Mouse (Mus musculus): ENCODE results near the gene Ctsz.

Gene Ctsz

DNA sequence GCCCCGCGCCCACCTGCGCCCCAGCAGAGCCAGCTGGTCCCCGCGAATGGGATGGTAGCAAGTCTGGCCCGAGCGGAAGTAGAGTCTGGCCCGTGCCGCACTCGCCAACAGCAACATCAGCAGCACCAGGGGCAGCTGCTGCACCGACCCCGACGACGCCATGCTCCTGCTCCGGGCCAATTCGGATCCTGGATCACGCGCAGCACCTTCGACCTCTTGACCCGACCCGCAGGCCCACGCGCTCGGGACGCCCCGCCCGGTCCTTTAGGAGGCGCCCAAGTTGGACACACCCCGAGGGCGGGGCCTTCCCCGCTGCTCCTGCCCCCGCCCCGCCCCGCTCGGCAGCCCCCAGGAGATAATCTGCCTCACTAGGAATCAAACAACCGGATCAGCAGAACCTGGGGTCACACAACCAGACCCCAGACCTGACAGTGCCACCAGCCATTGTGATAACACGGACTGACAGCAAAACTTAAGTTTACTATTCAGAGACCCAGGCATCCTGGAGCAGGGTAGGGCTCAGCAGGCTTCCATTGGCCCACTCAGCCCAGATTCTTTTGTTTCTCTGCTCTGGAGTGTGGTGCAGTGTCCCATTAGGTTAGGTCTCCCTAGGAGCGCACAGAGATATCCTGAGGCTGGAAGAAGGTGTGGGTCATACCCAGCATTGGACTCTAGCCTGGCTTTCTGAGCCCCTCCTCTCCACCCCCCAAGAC, at the start of gene Ctsz:
Ctsz (minus strand) TSS at position 303 of the 713 bp plus-strand sequence.
- peak; percentile 82 to 84 for DNase-seq

DNA sequence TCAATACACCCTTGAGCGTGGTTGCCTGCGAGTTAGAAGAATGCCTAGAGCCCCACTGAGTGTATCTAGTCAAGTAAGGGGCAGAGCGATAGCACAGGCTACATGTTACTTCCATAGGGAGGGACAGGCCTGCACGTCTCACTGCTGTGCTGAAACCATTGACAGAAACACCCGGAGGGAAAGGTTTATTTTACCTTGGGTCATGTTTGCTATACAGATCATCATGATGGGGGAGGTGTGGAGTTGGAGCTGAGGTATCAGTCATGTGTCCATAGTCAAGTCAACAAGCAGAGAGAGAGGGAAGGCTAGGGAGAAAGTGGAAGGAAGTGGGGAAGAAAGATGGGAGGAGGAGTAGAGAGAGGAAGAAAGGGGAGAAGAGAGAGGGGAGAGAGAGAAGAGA, 48.2 kb upstream of the Ctsz start:
- DNase-seq: no peak

DNA sequence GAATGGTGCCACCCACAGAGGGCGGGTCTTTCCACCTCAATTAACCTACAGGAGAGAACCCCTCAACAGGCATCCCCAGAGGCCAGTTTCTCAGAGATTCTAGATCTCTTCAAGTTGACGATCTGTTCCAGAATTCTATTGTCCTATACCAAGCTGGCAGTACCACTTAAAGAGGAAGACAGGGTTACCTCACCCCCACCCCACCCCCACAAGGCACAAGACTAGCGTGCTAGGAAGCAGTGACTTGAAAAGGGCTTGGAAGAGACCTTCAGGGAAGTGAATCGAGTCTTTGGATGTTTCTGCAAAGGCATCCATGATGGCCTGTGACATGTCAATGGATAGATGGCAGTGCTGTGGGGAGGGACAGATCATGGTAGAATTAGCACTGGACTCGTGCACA, 39.9 kb upstream of the Ctsz start:
- no peak for DNase-seq

DNA sequence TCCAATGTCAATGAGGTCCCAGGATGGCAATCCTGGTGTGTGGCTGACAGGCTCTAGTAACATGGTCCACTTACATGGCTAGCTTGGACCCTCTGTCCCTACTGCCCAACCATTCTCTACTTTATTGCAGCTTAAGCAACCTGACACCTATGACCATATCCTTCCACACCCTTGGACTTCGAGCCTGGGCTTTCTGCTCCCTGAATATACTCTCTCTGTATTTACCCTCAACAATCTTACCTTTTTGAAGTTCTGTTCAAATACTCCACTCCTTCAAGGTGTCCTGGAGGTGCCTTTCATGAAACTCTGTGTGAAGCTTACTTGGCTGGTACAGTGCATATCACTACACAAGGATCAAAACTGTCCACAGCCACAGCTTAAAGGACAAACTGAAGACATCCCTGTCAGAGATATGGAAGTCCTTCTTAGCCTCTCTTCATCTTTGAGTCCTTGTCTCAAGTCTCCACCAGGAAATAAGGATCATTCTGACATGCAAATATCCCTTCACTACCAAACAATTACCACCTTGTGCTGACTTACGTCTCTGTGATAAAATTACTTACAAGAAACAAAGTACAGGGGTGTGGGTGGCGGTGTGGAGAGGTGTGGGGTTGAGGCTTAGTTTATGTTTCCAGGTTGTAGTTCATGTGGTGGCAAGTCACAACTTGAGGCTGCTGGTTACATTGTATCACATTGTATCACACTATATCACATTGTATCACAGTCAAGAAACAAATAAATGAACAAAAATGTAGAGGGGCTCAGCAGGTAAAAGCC, 38.9 kb upstream of the Ctsz start:
- no peak for DNase-seq

DNA sequence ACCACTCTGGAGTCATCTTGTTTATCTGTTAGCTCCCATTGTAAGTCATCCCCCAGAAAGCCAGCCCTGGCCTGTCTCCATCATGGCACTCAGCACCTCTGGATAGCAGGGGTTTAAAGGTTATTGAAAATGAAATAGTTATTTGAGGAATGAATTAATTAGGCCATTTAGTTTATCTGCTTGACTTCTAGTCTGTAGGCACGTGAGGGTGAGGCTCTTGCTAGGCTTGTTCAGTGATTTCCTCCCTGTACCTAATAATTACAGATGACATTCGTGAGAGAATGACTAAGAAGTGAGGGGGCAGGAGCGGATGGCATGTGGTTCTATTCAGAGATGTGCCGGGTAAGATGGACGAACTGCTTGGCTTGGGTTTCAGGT, 34.7 kb upstream of the Ctsz start:
- no peak for DNase-seq

DNA sequence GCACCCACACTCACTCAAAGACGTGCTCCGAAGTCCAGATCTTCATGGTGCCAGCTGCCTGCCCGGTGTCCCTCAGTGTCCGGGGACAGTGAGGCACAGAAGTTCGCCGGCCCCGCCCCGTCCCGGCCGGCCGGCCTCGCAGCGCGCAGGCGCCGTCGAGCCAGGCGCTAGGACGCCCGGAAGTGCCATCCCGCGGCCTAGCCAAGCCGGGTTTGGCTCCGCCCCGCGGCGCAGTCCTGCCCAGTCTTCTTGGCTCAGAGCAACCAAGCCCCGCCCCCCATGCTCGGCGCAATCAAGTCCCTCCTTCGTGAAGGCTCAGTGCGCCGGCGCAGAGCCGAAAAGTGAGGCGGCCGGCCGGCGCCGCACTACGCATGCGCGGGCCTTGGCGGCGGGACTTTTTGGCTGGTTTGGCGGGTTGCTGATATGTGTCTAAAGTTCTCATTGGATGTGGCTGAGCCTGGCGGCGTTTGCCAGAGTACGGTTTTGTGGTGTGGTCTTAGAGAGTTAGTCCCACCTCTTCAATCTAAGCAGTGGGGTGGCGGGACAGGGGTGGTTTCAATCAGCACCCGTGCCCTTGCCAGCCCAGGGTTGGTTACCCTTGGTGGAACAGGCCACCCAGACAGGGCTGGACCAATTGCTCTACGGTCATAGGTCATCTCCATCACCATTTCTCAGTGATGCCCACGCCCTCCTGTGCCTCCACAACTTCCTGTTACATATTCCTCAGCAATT, 34.1 kb upstream of the Ctsz start, which contains the start of gene Prelid3b:
Prelid3b (minus strand) TSS at position 264 of the 732 bp plus-strand sequence.
- peak; percentile 100 for DNase-seq

DNA sequence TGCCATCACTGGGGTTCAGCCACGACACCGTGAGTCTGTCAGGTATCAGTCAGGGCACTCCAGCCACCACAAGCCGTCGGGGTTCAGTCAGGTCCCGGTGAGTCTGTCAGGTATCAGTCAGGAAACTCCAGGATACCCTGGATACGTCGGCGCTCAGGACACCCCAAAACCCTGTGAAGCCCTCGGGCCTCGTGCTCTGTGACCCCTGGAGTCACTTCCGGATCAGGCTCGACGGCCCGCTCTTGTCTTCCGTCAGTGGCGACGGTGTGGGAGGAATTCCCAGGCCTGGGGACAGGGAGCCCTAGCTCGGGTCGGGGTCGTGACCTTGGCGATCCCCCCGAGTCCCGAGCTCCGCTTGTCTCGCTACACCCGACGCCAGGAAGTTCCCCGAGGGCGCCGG, 33.6 kb upstream of the Ctsz start:
- no peak for DNase-seq

DNA sequence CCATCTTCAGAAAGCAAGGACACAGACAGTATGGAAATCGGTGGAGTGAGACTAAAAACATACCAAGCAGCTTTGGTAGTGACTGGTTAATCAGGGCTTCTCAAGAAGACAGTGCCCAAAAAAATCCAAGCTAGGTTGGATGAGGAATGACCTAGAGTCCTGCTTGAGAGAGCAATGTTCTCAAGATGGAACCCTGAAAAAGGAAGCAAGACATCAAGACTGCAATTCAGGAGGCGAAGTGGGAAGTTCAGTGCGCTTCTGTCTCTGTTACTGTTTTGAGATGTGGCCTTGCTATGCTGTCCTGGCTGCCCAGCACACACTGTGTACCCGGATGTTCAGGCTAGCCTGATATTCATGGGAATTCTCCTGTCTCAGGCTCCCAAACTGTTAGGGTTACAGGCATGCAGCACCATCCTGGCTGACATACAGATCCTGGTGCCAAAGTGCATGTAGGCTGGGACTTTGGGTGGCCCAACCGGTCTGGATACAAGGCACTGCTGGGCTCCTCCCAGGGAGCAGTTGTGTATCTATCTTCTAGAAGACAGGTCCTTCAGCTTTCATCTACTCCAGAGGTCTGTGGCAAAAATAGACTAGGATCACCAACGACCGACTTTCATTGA, 32.1 kb upstream of the Ctsz start:
- DNase-seq: no peak

DNA sequence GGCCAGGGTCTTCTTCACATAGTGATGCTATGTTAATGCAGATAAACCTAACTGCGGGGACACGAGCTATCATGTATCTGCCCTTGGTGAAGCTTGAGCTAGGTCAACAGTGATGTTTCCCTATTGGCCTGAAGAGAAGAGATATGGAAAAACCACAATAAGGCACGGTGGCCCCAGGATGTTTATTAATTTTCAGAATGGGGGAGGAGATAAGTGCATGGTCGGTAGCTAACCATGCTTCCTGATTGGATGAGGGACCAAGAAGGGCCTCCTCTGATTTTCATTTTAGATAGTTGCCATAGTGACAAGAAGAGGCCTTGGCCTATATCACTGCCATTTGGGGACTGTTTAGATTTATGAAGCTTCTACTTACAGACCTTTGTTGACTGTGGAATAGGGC, 31.5 kb upstream of the Ctsz start:
- DNase-seq: no peak

DNA sequence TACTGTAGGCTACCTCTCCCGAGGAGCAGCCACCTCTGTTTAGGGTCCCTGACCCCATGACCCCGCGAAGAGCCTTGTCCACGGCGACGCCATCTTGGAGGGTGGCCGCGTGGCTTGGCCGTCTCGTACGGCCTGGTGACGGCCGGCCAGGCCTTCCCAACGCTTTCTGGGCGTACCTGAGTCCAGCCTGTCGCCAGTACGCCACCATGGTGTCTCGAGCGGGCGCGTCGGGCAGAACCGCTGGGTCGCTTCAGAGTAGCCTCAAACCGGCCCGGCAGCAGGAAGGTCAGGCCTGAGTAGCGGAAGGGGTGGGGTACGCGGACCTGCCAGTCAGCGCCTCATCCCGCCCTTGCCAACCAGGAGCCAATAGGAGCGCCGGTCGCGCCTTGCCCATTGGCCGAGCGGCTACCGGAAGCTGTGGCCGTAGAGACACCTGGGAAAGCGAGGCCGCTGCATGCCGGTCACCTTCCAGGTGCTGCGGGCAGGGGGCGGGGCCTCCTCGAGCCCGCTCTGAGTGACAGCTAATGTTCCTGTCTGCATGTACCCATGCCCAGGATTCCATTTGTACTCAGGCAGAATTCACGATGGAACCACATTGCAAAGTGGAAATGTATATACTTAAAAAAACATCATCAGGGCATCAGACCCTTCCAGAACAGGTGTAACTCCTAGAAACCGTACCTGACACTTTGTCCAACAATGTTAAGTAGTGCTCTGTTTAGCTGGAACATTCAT, 25.1 kb upstream of the Ctsz start, which contains the start of gene Atp5e:
Atp5e (minus strand) TSS at position 317 of the 735 bp plus-strand sequence.
- peak; percentile 97 to 98 for DNase-seq

DNA sequence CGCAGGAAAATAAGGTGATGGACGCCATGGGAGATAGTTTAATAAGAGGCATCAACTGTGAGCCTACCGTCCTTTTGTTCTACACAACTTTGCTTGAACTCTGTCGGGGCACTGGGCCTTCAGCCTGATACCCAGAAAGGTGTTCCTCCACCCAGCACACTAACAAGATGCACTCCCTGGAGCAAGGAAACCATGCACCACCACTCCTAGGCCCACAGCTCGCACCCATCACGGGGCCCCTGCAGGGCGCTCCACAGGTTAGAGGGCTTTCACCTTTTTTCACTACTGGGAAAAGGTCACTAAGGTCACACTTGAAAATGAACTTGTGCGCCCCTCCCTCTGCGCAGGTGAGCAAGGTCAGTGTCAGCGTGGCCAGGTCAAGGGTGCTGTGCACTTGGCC, 24.5 kb upstream of the Ctsz start:
- DNase-seq: no peak

DNA sequence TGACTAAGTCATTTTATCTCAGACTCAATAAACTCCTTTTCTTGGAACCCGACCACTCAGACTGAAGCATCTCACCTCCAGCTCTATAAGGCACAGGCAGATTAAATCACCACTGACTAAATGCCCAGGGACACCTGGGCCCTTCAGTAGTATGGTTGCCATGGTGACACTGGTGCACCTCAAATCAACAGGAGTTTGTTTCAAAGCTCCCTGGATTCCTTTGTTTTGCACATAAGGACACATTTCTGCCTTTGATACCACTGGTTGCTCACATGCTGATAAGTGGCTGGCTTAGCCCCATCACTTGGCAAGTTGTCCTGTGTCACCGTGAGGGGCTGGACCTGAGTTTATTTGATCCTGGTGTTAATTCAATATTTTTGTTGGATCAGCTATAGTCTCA, 20.5 kb upstream of the Ctsz start:
- DNase-seq: no peak

DNA sequence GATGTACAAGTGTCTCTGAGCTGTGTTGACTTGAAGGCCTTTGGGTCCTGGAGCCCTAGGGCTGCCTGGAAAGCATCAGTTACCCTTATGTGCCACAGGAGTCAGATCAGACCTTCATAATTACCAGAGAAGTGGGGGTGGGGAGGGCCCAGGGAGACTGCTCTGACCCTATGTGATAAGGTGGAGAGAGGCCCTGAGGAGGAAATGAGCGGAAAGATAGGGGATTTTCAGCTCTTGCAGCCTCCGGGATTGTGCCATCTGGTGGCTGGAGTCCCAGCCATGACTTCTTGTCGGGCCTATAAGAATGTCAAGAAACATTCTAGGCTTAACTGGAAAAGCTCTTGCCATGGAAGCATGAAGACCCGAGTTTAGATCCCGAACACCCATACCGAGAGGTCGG, 14.8 kb upstream of the Ctsz start:
- DNase-seq: peak in 1 of 2 experiments; percentile 32

DNA sequence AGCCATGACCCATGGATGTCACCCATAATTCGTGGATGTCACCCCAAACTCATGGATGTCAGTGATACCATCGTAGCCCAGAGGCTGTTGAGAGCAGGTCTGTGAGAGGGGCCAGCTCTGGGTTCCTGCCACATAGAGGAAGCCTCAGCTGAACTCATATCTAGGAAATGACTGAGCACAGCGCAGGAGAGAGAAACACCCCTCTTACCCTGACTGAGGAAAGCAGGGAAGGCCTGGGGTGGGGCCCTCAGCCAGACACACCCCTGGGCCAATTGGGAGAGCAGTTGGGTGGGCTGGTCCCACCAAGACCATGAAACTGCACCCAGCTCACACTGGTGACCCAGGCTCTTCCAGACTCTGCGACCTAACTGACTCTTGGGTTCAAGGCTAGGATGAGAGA, 11.5 kb upstream of the Ctsz start, which contains the start of gene Tubb1:
Tubb1 (plus strand) TSS at position 343 of the 400 bp plus-strand sequence.
- DNase-seq: no peak

DNA sequence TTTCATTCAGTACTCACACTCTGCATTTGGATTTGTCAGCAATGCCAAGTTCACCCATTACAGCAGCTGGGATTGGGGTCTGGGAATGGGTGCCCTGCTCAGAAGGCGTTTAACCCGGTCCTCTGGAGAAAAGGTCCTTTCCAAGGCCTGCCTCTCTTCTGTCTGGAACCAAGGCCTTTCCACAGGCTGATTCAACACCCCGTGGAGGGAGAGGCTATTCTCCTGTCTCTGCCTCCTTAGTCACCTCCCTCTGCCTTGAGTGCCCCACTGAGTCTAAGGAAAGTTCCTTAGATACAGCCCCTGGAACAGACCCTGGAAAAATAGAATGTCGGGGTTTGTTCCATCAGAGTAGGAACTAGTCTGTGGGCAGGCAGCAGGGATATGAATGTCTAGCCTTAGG, 9.6 kb upstream of the Ctsz start:
- DNase-seq: no peak

DNA sequence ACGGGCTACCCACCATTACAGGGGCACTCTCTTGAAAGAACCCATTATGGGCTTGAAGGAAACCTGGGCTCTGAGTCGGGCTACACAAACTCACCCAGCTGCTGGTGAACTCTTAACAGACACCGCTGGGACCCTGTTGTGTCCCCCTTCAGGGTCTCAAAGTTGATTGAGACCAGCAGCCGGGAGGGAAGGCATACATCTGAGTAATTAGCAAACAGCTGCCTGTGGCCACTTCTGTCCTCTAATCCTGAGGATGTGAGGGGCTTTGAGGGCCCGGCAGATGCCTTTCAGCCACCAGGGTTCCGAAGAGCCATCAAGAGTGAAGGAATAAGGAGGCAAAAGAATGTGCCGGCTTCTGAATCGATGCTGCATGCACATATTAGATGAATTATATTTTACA, 8.1 kb upstream of the Ctsz start:
- DNase-seq: no peak

DNA sequence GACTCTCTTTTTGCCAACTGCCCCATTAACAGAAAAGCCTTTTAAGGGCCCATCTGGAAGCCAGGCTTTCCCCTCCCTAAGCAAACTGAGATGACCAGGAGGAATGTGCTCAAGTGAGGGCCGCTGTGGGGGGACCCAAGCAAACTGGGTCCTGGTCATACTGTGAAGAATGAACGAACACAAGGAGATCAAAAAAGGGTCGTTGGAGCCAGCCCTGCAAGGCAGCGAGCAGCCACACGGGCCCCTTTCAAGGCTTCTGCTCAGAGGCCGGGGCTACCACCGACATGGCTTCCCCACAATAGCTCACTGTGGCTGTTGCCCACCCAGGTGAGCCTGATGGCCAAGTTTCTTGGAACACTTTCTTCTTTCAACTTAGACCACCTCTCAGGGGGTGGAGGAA, 7.7 kb upstream of the Ctsz start:
- no peak for DNase-seq

DNA sequence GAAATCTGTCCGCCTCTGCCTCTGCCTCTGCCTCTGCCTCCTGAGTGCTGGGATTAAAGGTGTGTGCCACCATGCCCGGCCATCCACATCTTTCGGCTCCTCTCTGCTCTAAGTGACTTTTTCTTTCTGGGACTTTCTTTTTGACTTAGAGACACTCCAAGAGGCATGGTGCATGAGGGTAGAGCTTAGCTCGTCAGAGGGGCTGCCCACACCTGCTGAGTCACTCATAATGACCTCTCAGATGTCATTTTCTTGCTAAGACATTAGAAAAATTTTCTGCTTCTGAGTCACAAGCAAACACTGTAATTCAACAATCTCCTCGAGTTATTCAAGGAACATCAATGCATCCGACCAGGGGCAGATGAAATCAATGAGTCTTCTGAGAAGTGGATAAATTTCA, 6.2 kb upstream of the Ctsz start:
- DNase-seq: no peak

DNA sequence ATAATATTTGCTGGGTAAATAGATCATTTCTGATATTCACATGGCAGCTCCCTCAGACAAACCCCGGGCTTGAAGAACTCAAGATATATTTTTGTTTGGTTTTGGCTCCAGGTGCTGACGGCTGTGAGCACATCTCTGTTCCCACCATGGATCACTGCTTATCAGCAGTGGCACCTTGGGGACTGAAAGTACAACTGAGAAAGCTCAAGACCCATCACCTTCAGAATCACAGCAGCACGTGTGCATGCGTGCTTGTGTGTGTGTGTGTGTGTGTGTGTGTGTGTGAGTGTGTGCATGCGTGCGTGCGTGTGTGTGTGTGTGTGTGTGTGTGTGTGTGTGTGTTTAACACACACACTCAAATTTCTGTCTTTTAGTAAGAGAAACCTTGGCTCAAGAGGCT, 5.5 kb upstream of the Ctsz start:
- DNase-seq: no peak

DNA sequence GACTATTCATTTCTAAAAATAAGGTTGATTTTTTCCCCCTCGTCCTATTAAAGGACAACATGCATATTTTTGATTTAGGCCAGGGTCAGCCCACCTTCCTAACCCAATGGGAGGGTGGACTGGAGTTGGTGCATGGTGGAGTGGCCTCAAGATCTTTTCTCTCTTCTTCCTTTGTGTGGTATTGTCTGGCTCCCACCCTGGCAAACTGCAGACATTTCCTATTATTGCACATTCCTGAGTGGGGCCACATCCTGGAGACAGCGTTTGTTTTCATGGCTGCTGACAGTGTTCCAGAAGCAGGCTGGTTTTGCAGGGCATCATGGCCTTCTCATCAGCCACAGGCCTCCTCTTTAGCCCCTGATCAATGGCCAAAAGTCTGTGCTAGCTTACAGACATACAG, 4.2 kb upstream of the Ctsz start:
- no peak for DNase-seq

DNA sequence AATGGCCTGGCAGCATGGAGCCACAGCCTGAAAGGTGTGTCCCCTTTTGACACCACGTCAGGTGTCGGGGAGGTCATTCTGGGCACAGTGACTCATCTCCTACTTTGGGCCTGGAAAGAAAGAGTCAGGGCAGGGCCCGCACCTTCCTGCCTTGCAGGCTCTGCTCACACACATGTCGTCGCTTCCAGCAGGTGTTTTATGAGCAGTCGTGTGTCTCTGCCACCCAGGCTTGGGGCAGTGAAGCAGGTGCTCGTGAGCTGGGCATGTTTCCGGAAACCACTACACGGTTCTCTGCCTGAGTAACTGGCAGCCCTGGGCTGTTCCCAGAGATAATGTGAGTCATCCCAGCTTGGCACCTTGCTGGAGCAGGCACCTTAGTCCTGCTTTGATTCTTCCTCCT, 3.6 kb upstream of the Ctsz start:
- peak in 1 of 2 experiments; percentile 49 for DNase-seq

DNA sequence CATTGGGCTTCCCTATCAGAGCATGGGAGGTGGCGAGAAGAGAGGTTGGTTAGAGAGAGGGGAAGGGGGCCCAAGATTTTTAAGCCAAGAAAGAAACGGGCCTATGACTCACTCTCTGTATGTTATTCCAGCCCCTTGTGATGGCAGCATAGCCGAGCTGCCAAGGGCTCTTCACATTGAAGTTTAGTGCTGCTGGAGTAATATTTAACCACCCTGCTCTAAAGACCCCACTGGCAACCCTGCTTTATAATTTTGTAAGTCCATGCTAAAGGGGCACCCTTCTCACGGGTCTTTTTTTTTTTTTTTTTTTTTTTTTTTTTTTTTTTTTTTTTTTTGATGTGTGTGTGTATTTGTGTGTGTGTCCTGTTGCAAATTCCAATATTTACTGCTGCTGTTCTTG, 3.1 kb upstream of the Ctsz start:
- no peak for DNase-seq
